Mouse (Mus musculus): ENCODE measurements around the gene Dclk2. TPM values are rescaled to one million over a fixed set of nuclear protein-coding genes. Genes with fewer than 3 reads are reported as not detected.

Gene Dclk2
- total and polyA plus RNA-seq, 3 experiments, result under 0.01 to 0.17 TPM; not detected in 1

DNA sequence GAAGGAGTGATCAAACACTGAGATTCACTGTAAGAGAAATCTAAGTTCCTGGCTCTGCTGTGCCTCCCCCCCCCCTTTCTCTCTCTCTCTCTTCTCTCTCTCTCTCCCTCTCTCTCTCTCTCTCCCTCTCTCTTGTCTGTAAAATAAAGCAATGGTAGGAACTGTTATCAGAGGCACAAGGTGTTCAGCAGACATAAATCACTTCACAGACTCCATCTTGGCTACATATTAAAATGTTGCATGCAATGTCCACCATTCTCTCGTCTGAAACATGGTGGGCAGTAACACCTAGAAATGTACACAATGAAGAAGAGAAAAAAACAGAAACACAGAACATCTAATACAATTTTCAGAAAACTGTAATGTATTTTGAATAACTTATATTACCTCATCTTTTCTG, 161.3 kb downstream of the Dclk2 start (continued):
- TF ChIP-seq ZNF384 (IDR thresholded peaks at IDR 0.05; ENCODE audit: low read depth, low read length) (no peak), MAX (IDR thresholded peaks at IDR 0.05; ENCODE audit: low read length) (no peak)

DNA sequence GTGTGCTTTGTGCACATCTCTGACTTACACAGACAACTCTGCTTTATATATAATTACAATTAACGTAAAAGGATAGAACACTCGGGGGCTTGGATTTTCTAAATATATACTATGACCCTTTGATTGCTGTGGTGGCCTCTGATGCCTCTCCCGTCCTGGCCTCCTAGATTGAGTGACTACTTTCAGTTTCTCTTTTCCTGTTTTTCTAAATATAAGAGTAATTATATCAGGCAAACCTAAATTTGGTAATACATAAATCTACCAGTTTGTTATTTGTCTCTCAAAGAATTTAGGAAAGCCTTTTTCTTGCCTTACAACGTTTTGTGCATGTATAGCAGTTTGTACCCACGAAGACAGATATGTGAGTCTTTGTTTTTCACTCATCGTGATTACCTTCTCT, 161.9 kb downstream of the Dclk2 start:
- no peak for DNase-seq (ENCODE audit: low read depth, low spot score)
- Histone ChIP-seq H3K9ac (ENCODE audit: control insufficient read depth, low read depth, low read length, poor library complexity, severe bottlenecking) (0 out of 2 replicates have a peak overlapping the region, but pooled peaks have one; percentile 18), H3K36me3 (ENCODE audit: control insufficient read depth in 1 of 2, insufficient read depth in 2 of 2, low read length in 2 of 2) (no peaks in the 10 kb centered on the region), H3K4me1 (ENCODE audit: control insufficient read depth in 1 of 2, insufficient read depth in 2 of 2, low read length in 2 of 2) (no peaks in the 10 kb centered on the region), H3K79me2 (ENCODE audit: control insufficient read depth, insufficient read depth, low read length, poor library complexity) (no peaks in the 10 kb centered on the region), H3K9me3 (replicated peaks; ENCODE audit: insufficient read depth, low read length) (no peaks in the 10 kb centered on the region), H3K4me3 (ENCODE audit: control insufficient read depth in 1 of 2, insufficient read depth in 1 of 2, low read depth in 2 of 2, low read length in 2 of 2) (no peak overlapping the region), H3K27me3 (ENCODE audit: control insufficient read depth in 1 of 2, insufficient read depth in 2 of 2, low read length in 2 of 2) (no peaks in the 10 kb centered on the region), H3K27ac (ENCODE audit: control insufficient read depth, low read depth, low read length) (no peak overlapping the region)
- TF ChIP-seq CHD1 (IDR thresholded peaks at IDR 0.05; ENCODE audit: low read depth, low read length) (no peak), BHLHE40 (IDR thresholded peaks at IDR 0.05; ENCODE audit: borderline replicate concordance, low read depth, low read length) (no peak), KAT2A (conservative IDR thresholded peaks at IDR 0.05; ENCODE audit: low read depth, low read length) (no peak), ELF1 (IDR thresholded peaks at IDR 0.05; ENCODE audit: low read depth, low read length) (no peak), MAFK (IDR thresholded peaks at IDR 0.05; ENCODE audit: borderline replicate concordance, low read depth, low read length) (no peak), NELFE (IDR thresholded peaks at IDR 0.05; ENCODE audit: low read depth, low read length) (no peak), ZKSCAN1 (IDR thresholded peaks at IDR 0.05; ENCODE audit: low read depth, low read length) (no peak), TCF12 (IDR thresholded peaks at IDR 0.05; ENCODE audit: low read depth, low read length) (no peak), ETS1 (IDR thresholded peaks at IDR 0.05; ENCODE audit: low read depth, low read length) (no peak), RCOR1 (IDR thresholded peaks at IDR 0.05; ENCODE audit: low read depth, low read length) (no peak), MEF2A (IDR thresholded peaks at IDR 0.05; ENCODE audit: extremely low read depth, insufficient replicate concordance, low read depth, low read length, poor library complexity, severe bottlenecking) (no peak), CHD2 (IDR thresholded peaks at IDR 0.05; ENCODE audit: low read length) (no peak), RAD21 (IDR thresholded peaks at IDR 0.05; ENCODE audit: low read depth, low read length) (no peak), ZC3H11A (IDR thresholded peaks at IDR 0.05; ENCODE audit: low read depth, low read length) (no peak), SMC3 (IDR thresholded peaks at IDR 0.05; ENCODE audit: low read depth, low read length) (no peak)

DNA sequence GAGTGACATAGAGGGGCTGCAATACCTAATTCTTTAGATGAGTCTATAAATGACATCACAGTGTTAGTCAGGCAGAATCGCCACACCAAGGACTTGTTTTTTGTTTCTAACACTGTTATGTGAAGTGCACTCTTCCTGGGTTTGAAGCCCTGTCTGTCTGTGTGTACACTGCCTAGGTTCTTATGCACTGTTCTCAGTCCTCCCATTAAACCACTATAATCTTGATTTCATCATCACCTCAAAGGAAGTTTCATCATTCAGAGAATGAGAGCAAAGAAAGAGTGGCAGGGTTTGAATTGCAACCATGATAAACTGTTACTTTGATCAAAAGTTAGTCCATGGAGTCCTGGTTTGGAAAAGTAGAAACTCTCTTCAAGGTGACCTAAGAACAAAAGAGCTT, 164.1 kb downstream of the Dclk2 start:
- no peaks in the 10 kb centered on the region for H3K79me2 ChIP-seq (ENCODE audit: control insufficient read depth, insufficient read depth, low read length, poor library complexity)
- DNase-seq (ENCODE audit: low read depth, low spot score), result no peak
- H3K27me3 ChIP-seq (ENCODE audit: control insufficient read depth in 1 of 2, insufficient read depth in 2 of 2, low read length in 2 of 2), result no peaks in the 10 kb centered on the region
- no peak overlapping the region for H3K4me3 ChIP-seq (ENCODE audit: control insufficient read depth in 1 of 2, insufficient read depth in 1 of 2, low read depth in 2 of 2, low read length in 2 of 2)
- no peaks in the 10 kb centered on the region for H3K9me3 ChIP-seq (replicated peaks; ENCODE audit: insufficient read depth, low read length)
- H3K9ac ChIP-seq (ENCODE audit: control insufficient read depth, low read depth, low read length, poor library complexity, severe bottlenecking), result no peak overlapping the region
- H3K36me3 ChIP-seq (ENCODE audit: control insufficient read depth in 1 of 2, insufficient read depth in 2 of 2, low read length in 2 of 2), result no peaks in the 10 kb centered on the region
- no peaks in the 10 kb centered on the region for H3K4me1 ChIP-seq (ENCODE audit: control insufficient read depth in 1 of 2, insufficient read depth in 2 of 2, low read length in 2 of 2)
- no peak for TF ChIP-seq RCOR1 (IDR thresholded peaks at IDR 0.05; ENCODE audit: low read depth, low read length)
- no peak for TF ChIP-seq USF2 (IDR thresholded peaks at IDR 0.05; ENCODE audit: borderline replicate concordance in 1 of 2, insufficient read depth in 1 of 2, low read depth in 1 of 2, low read length in 2 of 2)
- TF ChIP-seq NRF1 (IDR thresholded peaks at IDR 0.05; ENCODE audit: insufficient read depth, low read depth, low read length, poor library complexity, severe bottlenecking), result no peak
- TF ChIP-seq ELF1 (IDR thresholded peaks at IDR 0.05; ENCODE audit: low read depth, low read length), result no peak
- no peak for TF ChIP-seq HCFC1 (IDR thresholded peaks at IDR 0.05; ENCODE audit: low read depth, low read length)
- no peak for TF ChIP-seq NELFE (IDR thresholded peaks at IDR 0.05; ENCODE audit: low read depth, low read length)
- TF ChIP-seq CHD2 (IDR thresholded peaks at IDR 0.05; ENCODE audit: low read length), result no peak
- no peak for TF ChIP-seq CHD1 (IDR thresholded peaks at IDR 0.05; ENCODE audit: low read depth, low read length)
- no peak for TF ChIP-seq SIN3A (IDR thresholded peaks at IDR 0.05; ENCODE audit: low read length)
- TF ChIP-seq USF1 (IDR thresholded peaks at IDR 0.05; ENCODE audit: low read depth, low read length), result no peak
- no peak for TF ChIP-seq MYC (IDR thresholded peaks at IDR 0.05; ENCODE audit: low read depth, low read length)
- no peak for TF ChIP-seq MEF2A (IDR thresholded peaks at IDR 0.05; ENCODE audit: extremely low read depth, insufficient replicate concordance, low read depth, low read length, poor library complexity, severe bottlenecking)
- TF ChIP-seq KAT2A (conservative IDR thresholded peaks at IDR 0.05; ENCODE audit: low read depth, low read length), result no peak
- TF ChIP-seq MAZ (IDR thresholded peaks at IDR 0.05; ENCODE audit: low read depth, low read length), result no peak
- H3K27ac ChIP-seq (ENCODE audit: control insufficient read depth, low read depth, low read length), result no peak overlapping the region
